Mouse (Mus musculus): ENCODE data around the gene Fabp1. TPM values are rescaled to one million over a fixed set of nuclear protein-coding genes. Genes with fewer than 3 reads are reported as not detected.
A peak's percentile ranks its signal among the peaks of the same experiment; 100 is the strongest.

The Fabp1 gene
- polyA plus RNA-seq, 1 experiment from 2014 or later: 2,291 TPM

DNA sequence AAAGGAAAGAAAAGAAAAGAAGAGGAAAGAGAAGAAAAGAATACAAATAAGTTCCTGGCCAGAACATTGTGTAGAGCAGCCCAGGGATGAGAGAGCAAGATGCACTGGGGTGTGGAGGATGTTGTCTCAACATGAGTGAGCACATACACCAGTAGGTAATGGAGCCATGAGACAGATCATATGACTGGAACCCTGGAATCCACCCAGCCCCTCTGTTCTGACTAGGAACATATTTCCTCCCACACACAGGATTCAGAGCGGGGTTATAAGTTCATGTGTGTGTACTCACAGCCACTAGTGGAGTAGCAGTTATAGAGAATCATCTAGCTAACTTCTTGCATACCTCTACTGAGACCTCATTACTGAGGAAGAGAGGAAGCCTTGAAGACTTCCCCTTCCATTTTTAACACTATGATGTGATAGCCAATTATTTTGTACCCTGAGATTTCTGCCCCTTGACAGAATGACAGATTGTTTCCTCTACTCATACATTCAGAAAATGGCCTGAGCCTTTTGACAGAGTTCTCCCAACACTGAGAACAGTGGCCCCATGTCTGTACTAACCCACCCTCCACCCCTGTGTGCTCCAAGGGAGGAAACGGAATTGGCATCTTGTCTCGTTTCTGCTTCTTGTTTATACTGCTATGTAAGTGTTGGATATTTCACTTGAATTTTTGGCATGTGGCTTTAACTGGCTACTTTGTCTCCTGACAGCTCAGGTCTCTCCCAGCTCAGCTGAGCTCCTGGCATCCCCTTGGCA lies 24.7 kb downstream of the Fabp1 start:
- H3K27ac ChIP-seq: no peak overlapping the region
- H3K4me3 ChIP-seq (replicated peaks): no peak overlapping the region
- no peaks in the 10 kb centered on the region for H3K36me3 ChIP-seq
- no peaks in the 10 kb centered on the region for H3K9me3 ChIP-seq
- no peak overlapping the region for H3K9ac ChIP-seq
- no peak overlapping the region for H3K4me2 ChIP-seq (replicated peaks)
- 52% methylated on average over 3 of the region's 3 CpGs for WGBS
- 0 out of 2 replicates have a peak, but pooled peaks have one; percentile 32 for ATAC-seq
- no peaks in the 10 kb centered on the region for H3K4me1 ChIP-seq (replicated peaks)
- H3K27me3 ChIP-seq (replicated peaks): no peaks in the 10 kb centered on the region

DNA sequence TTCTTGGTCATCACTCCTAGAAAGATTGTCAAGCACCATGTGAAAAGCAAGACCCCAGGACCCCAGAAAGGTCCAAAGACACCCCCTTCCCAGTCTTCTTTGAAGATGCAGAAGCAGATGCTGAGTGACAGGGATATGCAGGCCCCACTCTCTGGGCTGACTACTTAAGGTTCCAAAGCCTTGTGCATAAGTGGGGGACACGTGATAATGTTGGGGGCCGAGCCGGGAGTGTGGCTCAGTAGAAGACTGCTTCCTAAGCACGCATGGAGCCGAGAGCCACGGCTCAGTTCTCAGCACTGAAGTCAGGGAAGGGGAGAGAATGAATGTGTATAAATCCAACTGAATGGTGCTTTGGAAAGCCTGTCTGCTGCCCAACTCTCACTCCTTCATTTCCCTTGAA lies 26.9 kb downstream of the Fabp1 start:
- Histone ChIP-seq H3K27me3 (replicated peaks) (no peaks in the 10 kb centered on the region), H3K4me1 (replicated peaks) (no peaks in the 10 kb centered on the region), H3K36me3 (no peaks in the 10 kb centered on the region), H3K4me2 (replicated peaks) (no peak overlapping the region), H3K27ac (no peak overlapping the region), H3K4me3 (replicated peaks) (no peak overlapping the region), H3K9ac (no peak overlapping the region), H3K9me3 (no peaks in the 10 kb centered on the region)
- ATAC-seq: no peak
- 46% methylated on average over 6 of the region's 6 CpGs for WGBS

- Histone ChIP-seq H3K36me3 (no peaks in the 10 kb centered on the region), H3K4me1 (replicated peaks) (no peaks in the 10 kb centered on the region), H3K9ac (no peak overlapping the region), H3K9me3 (no peaks in the 10 kb centered on the region), H3K4me2 (replicated peaks) (no peak overlapping the region), H3K4me3 (replicated peaks) (no peak overlapping the region), H3K27me3 (replicated peaks) (no peaks in the 10 kb centered on the region), H3K27ac (no peak overlapping the region)
- WGBS: 14% methylated on average over 7 of the region's 7 CpGs
- ATAC-seq: peak; percentile 67; the same call in 1 of the 2 replicates
These were observed 27.6 kb downstream of the Fabp1 start for GRCm38 (mm10) chr6:71227157-71227770.

DNA sequence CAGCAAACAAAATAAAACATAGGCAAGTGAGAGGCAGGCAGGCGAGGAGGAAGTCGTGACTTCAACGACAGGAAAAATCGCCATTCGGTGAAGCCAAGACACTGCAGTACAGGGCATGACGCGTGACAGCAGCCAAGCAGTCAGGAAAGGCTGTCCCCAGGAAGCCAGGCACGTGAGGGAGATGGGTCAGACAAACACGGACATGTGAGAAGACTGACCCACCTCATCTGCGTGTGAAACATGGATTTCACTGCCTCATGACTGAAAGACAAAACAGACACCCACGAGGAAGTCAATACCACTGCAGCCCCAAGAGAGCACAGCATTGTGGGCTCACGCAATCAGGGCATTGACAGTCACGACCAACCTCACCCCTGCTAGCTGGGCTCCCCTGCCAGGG lies 35.5 kb downstream of the Fabp1 start:
- H3K27ac ChIP-seq: no peak overlapping the region
- WGBS: 77% methylated on average over 13 of the region's 13 CpGs

DNA sequence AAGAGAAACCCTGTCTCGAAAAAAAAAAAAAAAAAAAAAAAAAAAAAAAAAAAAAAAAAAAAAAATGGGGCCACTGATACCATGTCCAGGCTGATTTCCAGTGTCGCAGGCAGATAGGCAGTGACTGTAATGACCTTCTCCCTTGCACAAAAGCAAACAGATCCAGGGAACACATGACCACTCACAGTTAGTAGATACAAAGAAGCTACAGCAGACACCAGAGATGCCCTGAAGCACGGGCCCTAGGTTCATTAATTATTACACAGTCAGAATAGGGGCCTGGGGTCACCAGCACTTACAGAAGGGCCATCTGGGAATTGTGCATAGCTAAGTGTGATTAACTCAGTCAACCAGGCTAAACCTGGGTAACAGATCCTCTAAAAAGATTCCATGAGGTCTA lies 36.3 kb downstream of the Fabp1 start:
- H3K27ac ChIP-seq: 0 out of 2 replicates have a peak overlapping the region, but pooled peaks have one; percentile 54
- H3K4me3 ChIP-seq (replicated peaks): no peak overlapping the region
- H3K4me2 ChIP-seq (replicated peaks): no peak overlapping the region
- no peaks in the 10 kb centered on the region for H3K9me3 ChIP-seq
- no peaks in the 10 kb centered on the region for H3K27me3 ChIP-seq (replicated peaks)
- 53% methylated on average over 3 of the region's 3 CpGs for whole genome bisulfite sequencing
- H3K4me1 ChIP-seq (replicated peaks): no peaks in the 10 kb centered on the region
- H3K9ac ChIP-seq: no peak overlapping the region
- peak; percentile 39 for ATAC-seq
- no peaks in the 10 kb centered on the region for H3K36me3 ChIP-seq

More for the DNA sequence above, 35.5 kb downstream of the Fabp1 start:
- ATAC-seq: no peak
- no peaks in the 10 kb centered on the region for H3K36me3 ChIP-seq
- no peak overlapping the region for H3K4me3 ChIP-seq (replicated peaks)
- no peaks in the 10 kb centered on the region for H3K9me3 ChIP-seq
- H3K27me3 ChIP-seq (replicated peaks): no peaks in the 10 kb centered on the region
- H3K4me1 ChIP-seq (replicated peaks): no peaks in the 10 kb centered on the region
- H3K9ac ChIP-seq: no peak overlapping the region
- no peak overlapping the region for H3K4me2 ChIP-seq (replicated peaks)

GRCm38 (mm10) chr6:71236506-71236905 lies 36.9 kb downstream of the Fabp1 start:
- no peak overlapping the region for H3K9ac ChIP-seq
- 60% methylated on average over 6 of the region's 6 CpGs for WGBS
- peak; percentile 83 for ATAC-seq
- no peaks in the 10 kb centered on the region for H3K36me3 ChIP-seq
- H3K9me3 ChIP-seq: no peaks in the 10 kb centered on the region
- 0 out of 2 replicates have a peak overlapping the region, but pooled peaks have one; percentile 9 for H3K4me2 ChIP-seq (replicated peaks)
- no peaks in the 10 kb centered on the region for H3K27me3 ChIP-seq (replicated peaks)
- H3K4me3 ChIP-seq (replicated peaks): no peak overlapping the region
- peak overlapping the region; percentile 54 for H3K27ac ChIP-seq
- H3K4me1 ChIP-seq (replicated peaks): no peaks in the 10 kb centered on the region

DNA sequence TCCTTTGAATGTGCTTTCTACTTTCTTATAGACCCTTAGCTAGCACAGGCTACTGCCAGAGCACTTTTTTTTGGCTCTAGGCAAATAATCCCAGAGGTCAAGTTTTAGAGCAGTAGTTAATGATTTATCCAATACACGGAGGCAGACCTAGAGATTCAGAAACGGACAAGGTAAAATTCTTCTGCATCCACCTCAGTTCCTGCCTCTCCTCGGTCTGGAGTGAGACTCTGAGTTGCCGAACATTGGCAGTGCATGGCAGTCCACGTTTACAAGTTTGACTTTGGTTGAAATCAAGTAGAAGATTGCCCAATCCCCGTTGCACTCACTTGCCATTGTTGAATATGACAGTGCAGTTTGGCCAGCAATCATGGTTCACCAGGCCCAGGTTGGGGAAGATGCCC lies 37.4 kb downstream of the Fabp1 start:
- Histone ChIP-seq H3K9me3 (no peaks in the 10 kb centered on the region), H3K9ac (no peak overlapping the region), H3K4me3 (replicated peaks) (no peak overlapping the region), H3K27me3 (replicated peaks) (no peaks in the 10 kb centered on the region), H3K4me1 (replicated peaks) (no peaks in the 10 kb centered on the region), H3K4me2 (replicated peaks) (0 out of 2 replicates have a peak overlapping the region, but pooled peaks have one; percentile 9), H3K36me3 (no peaks in the 10 kb centered on the region), H3K27ac (peak overlapping the region; percentile 54)
- peak; percentile 80 for ATAC-seq
- WGBS: 57% methylated on average over 6 of the region's 6 CpGs

DNA sequence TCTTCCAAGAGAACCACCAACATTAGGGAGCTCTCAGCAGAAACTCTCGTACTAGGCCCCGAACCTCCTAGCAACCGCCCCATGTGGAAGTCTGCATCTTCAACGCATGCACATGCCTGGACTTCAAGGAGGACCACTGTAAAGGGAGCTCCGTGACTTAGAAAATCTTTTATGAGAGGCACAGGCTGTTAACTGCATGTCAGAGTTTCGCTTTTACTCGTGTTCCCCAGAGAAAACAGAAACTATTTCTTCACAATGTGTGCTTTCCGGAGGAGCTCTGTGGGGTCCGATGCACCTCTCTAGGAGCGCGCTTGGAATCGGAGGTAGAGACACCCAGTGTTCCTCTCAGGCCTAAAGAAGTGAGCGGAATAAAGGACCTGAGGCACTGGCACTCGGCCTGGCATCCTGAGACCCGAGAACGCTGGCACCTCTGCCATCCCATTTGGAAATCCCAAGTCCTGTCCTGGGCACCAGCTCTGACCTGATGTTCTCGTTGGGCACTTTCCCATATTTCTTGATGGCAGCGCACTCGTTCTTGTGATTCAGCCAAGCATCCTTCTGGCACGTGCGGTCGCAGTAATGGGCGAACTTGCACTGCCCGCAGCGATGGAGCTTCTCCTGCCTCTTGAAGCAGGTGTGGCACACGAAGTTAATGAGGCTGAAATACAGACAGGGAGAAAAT lies 39.6 kb downstream of the Fabp1 start:
- WGBS: 91% methylated on average over 26 of the region's 26 CpGs
- no peak for ATAC-seq
- Histone ChIP-seq H3K4me1 (replicated peaks) (no peaks in the 10 kb centered on the region), H3K4me3 (replicated peaks) (no peak overlapping the region), H3K27ac (no peak overlapping the region), H3K9ac (no peak overlapping the region), H3K27me3 (replicated peaks) (no peaks in the 10 kb centered on the region), H3K9me3 (no peaks in the 10 kb centered on the region), H3K4me2 (replicated peaks) (no peak overlapping the region), H3K36me3 (no peaks in the 10 kb centered on the region)

DNA sequence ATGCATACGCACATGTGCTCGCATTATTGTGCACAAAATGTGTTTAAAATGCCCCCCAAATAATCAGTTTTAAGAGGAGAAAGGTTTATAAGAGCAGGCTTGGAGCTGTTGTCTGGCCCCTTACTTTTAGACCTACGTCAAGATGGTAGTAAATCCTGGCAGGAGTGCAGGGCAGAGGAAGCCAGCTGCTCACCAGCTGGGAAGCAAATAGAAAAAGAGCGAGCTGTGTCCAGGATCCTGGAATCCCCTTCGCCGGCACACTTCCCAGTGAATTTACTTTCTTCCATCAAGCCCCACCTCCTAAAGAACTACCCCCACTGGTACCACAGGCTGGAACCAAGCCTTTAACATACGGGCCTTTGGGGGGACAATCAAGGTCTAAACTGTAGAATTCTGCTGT lies 41.2 kb downstream of the Fabp1 start:
- Histone ChIP-seq H3K4me3 (replicated peaks) (no peak overlapping the region), H3K36me3 (no peaks in the 10 kb centered on the region), H3K4me1 (replicated peaks) (no peaks in the 10 kb centered on the region), H3K9ac (no peak overlapping the region), H3K4me2 (replicated peaks) (no peak overlapping the region), H3K9me3 (no peaks in the 10 kb centered on the region), H3K27me3 (replicated peaks) (no peaks in the 10 kb centered on the region), H3K27ac (no peak overlapping the region)
- WGBS: 75% methylated on average over 7 of the region's 7 CpGs
- ATAC-seq: no peak

- Histone ChIP-seq H3K36me3 (no peaks in the 10 kb centered on the region), H3K4me3 (replicated peaks) (no peak overlapping the region), H3K4me2 (replicated peaks) (no peak overlapping the region), H3K27ac (no peak overlapping the region), H3K27me3 (replicated peaks) (no peaks in the 10 kb centered on the region), H3K4me1 (replicated peaks) (no peaks in the 10 kb centered on the region), H3K9me3 (no peaks in the 10 kb centered on the region), H3K9ac (no peak overlapping the region)
- 78% methylated on average over 1 of the region's 1 CpGs for WGBS
- ATAC-seq: no peak
These were observed 43.2 kb downstream of the Fabp1 start for GRCm38 (mm10) chr6:71242811-71243210.

DNA sequence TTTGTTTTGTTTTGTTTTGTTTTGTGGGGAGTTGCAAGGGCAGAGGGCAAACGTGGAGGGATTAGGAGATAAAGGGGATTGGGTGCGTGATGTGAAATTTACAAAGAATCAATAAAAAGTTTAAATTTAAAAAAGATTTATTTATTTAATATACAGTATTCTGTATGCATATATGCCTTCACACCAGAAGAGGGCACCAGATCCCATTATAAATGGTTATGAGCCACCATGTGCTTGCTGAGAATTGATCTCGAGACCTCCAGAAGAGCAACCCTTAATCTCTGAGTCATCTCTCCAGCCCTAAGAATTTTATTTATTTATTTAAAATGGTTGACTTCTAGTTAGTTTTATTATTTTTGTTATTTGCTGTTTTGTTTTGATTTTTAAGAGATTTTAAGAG lies 43.6 kb downstream of the Fabp1 start:
- H3K27me3 ChIP-seq (replicated peaks): no peaks in the 10 kb centered on the region
- no peaks in the 10 kb centered on the region for H3K36me3 ChIP-seq
- H3K4me1 ChIP-seq (replicated peaks): no peaks in the 10 kb centered on the region
- ATAC-seq: no peak
- no peak overlapping the region for H3K4me2 ChIP-seq (replicated peaks)
- no peak overlapping the region for H3K4me3 ChIP-seq (replicated peaks)
- no peak overlapping the region for H3K9ac ChIP-seq
- no peak overlapping the region for H3K27ac ChIP-seq
- no peaks in the 10 kb centered on the region for H3K9me3 ChIP-seq
- 89% methylated on average over 3 of the region's 3 CpGs for WGBS

DNA sequence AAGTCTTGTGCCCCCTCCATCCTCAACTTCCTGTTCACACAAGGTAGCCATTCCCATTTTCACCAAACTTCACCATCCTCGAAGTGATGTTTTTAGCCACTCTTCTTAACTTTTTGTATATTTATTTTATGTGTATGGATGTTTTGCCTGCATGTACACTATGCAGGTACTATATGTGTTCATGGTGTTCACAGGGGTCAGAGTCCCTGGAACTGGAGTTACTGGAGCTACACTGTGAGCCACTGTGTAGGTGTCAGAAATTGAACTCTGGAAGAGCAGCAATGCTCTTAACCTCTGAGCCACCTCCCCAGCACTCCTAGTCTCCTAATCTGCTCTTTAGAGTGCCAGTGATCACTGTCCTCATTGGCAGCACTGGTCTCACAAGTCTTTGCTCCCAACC lies 48.8 kb downstream of the Fabp1 start:
- no peaks in the 10 kb centered on the region for H3K9me3 ChIP-seq
- no peaks in the 10 kb centered on the region for H3K27me3 ChIP-seq (replicated peaks)
- H3K4me2 ChIP-seq (replicated peaks): no peak overlapping the region
- H3K4me3 ChIP-seq (replicated peaks): no peak overlapping the region
- no peak overlapping the region for H3K27ac ChIP-seq
- H3K4me1 ChIP-seq (replicated peaks): no peaks in the 10 kb centered on the region
- WGBS: 88% methylated on average over 1 of the region's 1 CpGs
- no peak for ATAC-seq
- H3K36me3 ChIP-seq: no peaks in the 10 kb centered on the region
- H3K9ac ChIP-seq: no peak overlapping the region
